Mouse (Mus musculus) ES-E14 (cell line): ENCODE results near the gene Lrrc26. TPM values are rescaled to one million over a fixed set of nuclear protein-coding genes. Genes with fewer than 3 reads are reported as not detected.

Experiments used
- DNase-seq: peaks from one replicate; pipeline ENCODE4 v3.0.0-alpha.2; 2013; ENCODE audit warnings: low read depth, low spot score
- H3K27ac ChIP-seq: 2 replicates; pipeline ENCODE4 v1.5.1; 2012; ENCODE audit warnings: low read depth, mild to moderate bottlenecking, low read length, moderate library complexity, mixed read lengths; ENCODE audit not compliant: poor library complexity, insufficient read depth, severe bottlenecking
- H3K36me3 ChIP-seq: 2 replicates; pipeline ENCODE4 v1.6.1; 2012; ENCODE audit warnings: mild to moderate bottlenecking, low read length, moderate library complexity, mixed read lengths; ENCODE audit not compliant: control insufficient read depth, poor library complexity, insufficient read depth, severe bottlenecking
- H3K4me1 ChIP-seq, 2 experiments: fragments of 150-350 bp in 1 of 2; sonication (generic) in 1 of 2; 2 replicates each; pipeline ENCODE4 v1.6.1; 2012; ENCODE audit warnings: low read length in 2 of 2, mild to moderate bottlenecking in 1 of 2, mixed read lengths in 1 of 2; ENCODE audit not compliant: control insufficient read depth in 2 of 2, insufficient read depth in 2 of 2, poor library complexity in 1 of 2
- H3K4me3 ChIP-seq, 2 experiments: fragments of 150-350 bp in 1 of 2; sonication (generic) in 1 of 2; 2 replicates each; pipeline ENCODE4 v1.5.1; 2012; ENCODE audit warnings: low read length in 2 of 2, low read depth in 1 of 2, mild to moderate bottlenecking in 1 of 2, mixed read lengths in 1 of 2; ENCODE audit not compliant: insufficient read depth in 1 of 2, poor library complexity in 1 of 2, severe bottlenecking in 1 of 2
- H3K9ac ChIP-seq: 2 replicates; pipeline ENCODE4 v1.6.1; 2012; ENCODE audit warnings: low read depth, mild to moderate bottlenecking, low read length, mixed read lengths; ENCODE audit not compliant: poor library complexity, insufficient read depth, severe bottlenecking
- H3K9me3 ChIP-seq: fragments of 150-350 bp; sonication (generic); 2 replicates; pipeline ENCODE4 v1.6.1; 2012; ENCODE audit warnings: low read depth, mild to moderate bottlenecking, low read length; ENCODE audit not compliant: control insufficient read depth, insufficient read depth
- CHD2 ChIP-seq: IDR thresholded peaks from 2 replicates; pipeline ENCODE4 v1.6.1; 2014; ENCODE audit warnings: mild to moderate bottlenecking, low read depth, low read length, inconsistent platforms
- HCFC1 ChIP-seq: IDR thresholded peaks from 2 replicates; pipeline ENCODE4 v1.6.1; 2012; ENCODE audit warnings: low read length, inconsistent platforms, borderline replicate concordance; ENCODE audit not compliant: insufficient read depth
- MAFK ChIP-seq: IDR thresholded peaks from 2 replicates; pipeline ENCODE4 v1.6.1; 2014; ENCODE audit warnings: mild to moderate bottlenecking, low read depth, low read length, inconsistent platforms; ENCODE audit not compliant: insufficient read depth
- ZC3H11A ChIP-seq: IDR thresholded peaks from 2 replicates; pipeline ENCODE4 v1.6.1; 2012; ENCODE audit warnings: low read depth, mild to moderate bottlenecking, inconsistent platforms, low read length, borderline replicate concordance
- ZNF384 ChIP-seq: IDR thresholded peaks from 2 replicates; pipeline ENCODE4 v1.6.1; 2012; ENCODE audit warnings: low read depth, low read length, inconsistent platforms
- in situ Hi-C, 2 experiments: fragments of 600-800 bp; cut with MboI; formaldehyde crosslinking; loops; one replicate each; pipeline ENCODE4 v1.15.1; 2025; ENCODE audit warnings: low sequenced_read_pairs in 2 of 2, inconsistent platforms in 1 of 2; ENCODE audit not compliant: unreplicated experiment in 2 of 2
- total RNA-seq: library from RNA; depleted of rRNA; stranded (reverse); fragments of 300-350 nt; gene quantifications from 2 replicates; pipeline ENCODE4 v1.2.3, GENCODE M21; 2012

The Lrrc26 gene
- total RNA-seq, 1 experiment = not detected

DNA sequence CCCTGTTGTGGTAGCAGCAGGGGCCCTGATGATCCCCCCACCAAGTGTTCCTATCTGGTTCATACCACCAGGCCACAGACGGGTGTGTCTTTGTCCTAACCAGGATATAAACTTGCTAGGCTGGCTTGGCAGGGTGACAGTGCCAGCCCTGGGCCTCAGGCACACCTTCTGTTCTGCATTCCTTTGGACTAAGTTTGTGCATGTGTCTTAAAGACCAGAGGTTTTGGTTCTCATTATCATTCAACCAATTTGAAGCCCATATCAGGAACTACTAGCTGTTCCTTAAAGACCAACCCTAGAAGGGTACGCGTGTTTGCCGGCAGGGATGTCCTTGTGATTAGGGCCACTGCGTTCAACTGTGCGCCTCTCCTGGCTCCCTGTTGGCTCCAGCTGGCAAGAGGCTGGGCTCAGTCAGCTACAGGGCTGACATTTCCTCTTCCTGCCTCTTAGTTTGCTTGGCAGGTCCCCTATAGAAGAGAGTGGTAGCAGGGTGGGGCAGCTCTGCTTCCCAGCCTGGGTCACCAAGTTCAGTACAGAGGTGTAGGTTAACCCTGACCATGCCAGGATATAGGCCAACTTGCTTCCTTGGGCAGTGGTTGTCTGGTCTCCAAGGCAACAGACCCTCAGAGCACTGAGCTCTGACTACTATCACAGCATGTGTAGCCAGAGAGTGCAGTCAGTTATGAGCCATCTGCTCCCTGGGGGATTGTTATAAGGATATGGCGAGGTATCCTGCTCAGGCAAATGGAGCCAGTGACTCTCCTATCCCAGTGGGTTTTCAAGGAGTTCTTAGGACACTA, 2.7 kb upstream of the Lrrc26 start:
- in situ Hi-C loops = no loop called here

DNA sequence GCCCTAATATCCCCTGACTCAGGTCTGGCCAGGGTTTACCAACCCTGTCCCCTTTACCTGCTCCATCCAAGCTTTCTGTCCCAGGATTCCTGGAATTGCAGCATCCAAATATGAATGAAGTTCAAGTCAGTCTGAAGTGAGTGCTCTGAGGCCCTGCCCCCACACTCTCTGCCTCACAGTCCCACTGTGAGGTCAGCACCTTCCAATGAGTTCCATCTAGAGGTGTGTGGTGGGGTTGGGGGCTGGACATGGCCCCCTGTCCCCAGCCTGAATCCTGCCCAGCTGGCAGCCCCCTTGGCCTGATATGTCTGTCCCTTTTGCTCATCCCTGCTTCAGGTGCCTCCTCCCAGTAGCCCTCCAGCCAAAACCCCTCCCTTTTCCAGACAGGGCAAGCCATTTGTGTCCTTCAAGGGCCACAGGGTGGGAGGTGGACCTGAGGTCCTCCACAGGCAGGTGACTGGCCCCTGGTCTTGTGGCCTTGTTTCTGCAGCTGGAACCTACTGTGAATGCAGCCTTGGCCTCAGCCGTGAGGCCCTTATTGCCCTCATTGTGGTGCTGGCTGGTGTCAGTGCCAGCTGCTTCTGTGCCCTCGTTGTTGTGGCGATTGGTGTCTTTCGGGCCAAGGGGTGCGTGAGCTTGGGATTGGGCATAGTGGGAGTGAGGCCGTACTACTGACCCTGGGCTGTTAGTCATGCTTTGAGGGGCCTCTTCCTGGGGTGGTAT, 1.6 kb upstream of the Lrrc26 start, which contains the start of gene Tmem210:
Gene Tmem210 (plus strand): TSS at position 219 of the 723 bp plus-strand sequence.
- no peak for DNase-seq
- TF ChIP-seq HCFC1 (no peak), MAFK (no peak), ZC3H11A (no peak), CHD2 (no peak), ZNF384 (no peak)
- no peak within 1 kb of the TSS for H3K4me3 ChIP-seq
- H3K36me3 ChIP-seq = peaks cover 14% of the 10 kb centered on the region; the same call in 1 of the 2 replicates
- H3K9me3 ChIP-seq = no peaks in the 10 kb centered on the region
- no peak within 1 kb of the TSS for H3K9ac ChIP-seq
- H3K4me1 ChIP-seq = peaks cover 0 to 13% of the 10 kb centered on the region in 2 experiments; a peak in 1 of 4 replicates
- in situ Hi-C loops = no loop called here
- H3K27ac ChIP-seq = no peak within 1 kb of the TSS

More for the DNA sequence above, 2.7 kb upstream of the Lrrc26 start:
- Histone ChIP-seq H3K9ac (no peak overlapping the region), H3K4me1 (peaks cover 0 to 9% of the 10 kb centered on the region in 2 experiments; a peak in 1 of 4 replicates), H3K4me3 (no peak overlapping the region), H3K27ac (no peak overlapping the region), H3K9me3 (no peaks in the 10 kb centered on the region), H3K36me3 (peaks cover 17% of the 10 kb centered on the region; the same call in 1 of the 2 replicates)
- no peak for TF ChIP-seq ZC3H11A
- DNase-seq = no peak

- Histone ChIP-seq H3K27ac (no peak overlapping the region), H3K9ac (no peak overlapping the region), H3K36me3 (peaks cover 13% of the 10 kb centered on the region; the same call in 1 of the 2 replicates), H3K4me3 (no peak overlapping the region), H3K4me1 (peaks cover 0 to 13% of the 10 kb centered on the region in 2 experiments; a peak in 1 of 4 replicates), H3K9me3 (no peaks in the 10 kb centered on the region)
- in situ Hi-C loops = no loop called here
- DNase-seq = no peak
- no peak for TF ChIP-seq HCFC1
- TF ChIP-seq MAFK = no peak
- TF ChIP-seq ZC3H11A = no peak
- TF ChIP-seq ZNF384 = no peak
- TF ChIP-seq CHD2 = no peak
These were observed 875 bp upstream of the Lrrc26 start for GRCm38 (mm10) chr2:25288734-25289345.

DNA sequence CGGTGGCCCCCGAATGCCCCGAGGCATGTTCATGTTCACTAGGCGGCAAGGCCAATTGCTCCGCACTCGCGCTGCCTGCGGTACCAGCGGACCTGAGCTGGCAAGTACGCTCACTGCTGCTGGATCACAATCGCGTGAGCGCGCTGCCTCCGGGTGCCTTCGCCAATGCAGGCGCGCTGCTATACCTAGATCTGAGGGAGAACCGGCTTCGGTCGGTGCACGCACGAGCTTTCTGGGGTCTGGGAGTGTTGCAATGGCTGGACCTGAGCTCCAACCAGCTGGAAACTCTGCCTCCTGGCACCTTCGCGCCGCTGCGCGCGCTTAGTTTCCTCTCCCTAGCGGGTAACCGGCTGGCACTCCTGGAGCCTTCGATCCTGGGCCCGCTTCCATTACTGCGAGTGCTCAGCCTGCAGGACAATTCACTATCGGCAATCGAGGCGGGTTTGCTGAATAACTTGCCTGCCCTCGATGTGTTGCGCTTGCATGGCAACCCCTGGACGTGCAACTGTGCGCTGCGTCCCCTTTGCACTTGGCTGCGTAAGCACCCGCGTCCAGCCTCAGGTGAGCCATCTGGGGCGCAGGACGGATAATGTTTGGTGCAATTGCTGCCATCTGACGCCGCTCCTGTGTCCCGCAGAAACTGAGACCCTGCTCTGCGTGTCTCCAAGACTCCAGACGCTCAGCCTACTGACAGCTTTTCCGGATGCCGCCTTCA, 543 bp downstream of the Lrrc26 start:
- no peak for DNase-seq
- in situ Hi-C loops = no loop called here
- H3K9ac ChIP-seq = peak overlapping the region; percentile 18; the same call in 1 of the 2 replicates
- no peak overlapping the region for H3K27ac ChIP-seq
- TF ChIP-seq HCFC1 (no peak), ZNF384 (no peak), MAFK (no peak), CHD2 (no peak), ZC3H11A (no peak)
- H3K36me3 ChIP-seq = peaks cover 2% of the 10 kb centered on the region; the same call in 1 of the 2 replicates
- no peaks in the 10 kb centered on the region for H3K9me3 ChIP-seq
- H3K4me3 ChIP-seq = peak overlapping the region; percentile 54 to 66
- peaks cover 0 to 13% of the 10 kb centered on the region in 2 experiments; a peak in 1 of 4 replicates for H3K4me1 ChIP-seq
